Mouse (Mus musculus) left cerebral cortex, postnatal 4 days (tissue): Measurements from ENCODE around the gene Zfp809. TPM values are rescaled to one million over a fixed set of nuclear protein-coding genes. Genes with fewer than 3 reads are reported as not detected.

Experiments
- DNase-seq: peaks from one replicate; pipeline ENCODE4 v3.0.0-alpha.2; 2022
- intact Hi-C: fragments of 180-260 bp; cut with DNase I; formaldehyde crosslinking; loops from one replicate; pipeline ENCODE4 v1.15.1; 2025
- total RNA-seq, 2 experiments: library from RNA; stranded (reverse); gene quantifications; 2 replicates each; pipeline ENCODE4 v1.2.3; 2021

Gene Zfp809
- total RNA-seq, 2 experiments from 2014 or later = 12.8 to 13.7 TPM

DNA sequence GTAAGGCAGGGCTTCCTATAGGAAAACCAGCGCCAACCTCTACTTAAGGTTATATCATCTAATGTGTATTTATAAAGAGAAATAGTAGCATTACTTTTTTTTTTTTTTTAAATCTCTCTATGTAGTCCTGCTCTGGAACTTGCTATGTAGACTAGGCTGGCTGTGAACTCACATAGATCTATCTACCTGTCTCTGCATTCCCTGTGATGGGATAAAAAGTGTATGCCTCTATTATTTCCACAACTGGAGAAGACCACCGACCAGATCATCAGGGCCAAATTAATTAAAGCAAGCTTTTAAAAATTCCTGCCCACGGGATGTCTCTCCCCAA, 34.5 kb downstream of the Zfp809 start:
- intact Hi-C loops = no loop called here

GRCm38 (mm10) chr9:22261594-22261993, 36.1 kb downstream of the Zfp809 start:
- intact Hi-C loops = no loop called here
- DNase-seq = no peak

More for the DNA sequence above, 34.5 kb downstream of the Zfp809 start:
- DNase-seq = no peak

- intact Hi-C loops = no loop called here
- DNase-seq = no peak
Observed at GRCm38 (mm10) chr9:22262611-22263010, 37.1 kb downstream of the Zfp809 start.

GRCm38 (mm10) chr9:22268886-22269285, 43.4 kb downstream of the Zfp809 start:
- intact Hi-C loops = no loop called here
- no peak for DNase-seq

GRCm38 (mm10) chr9:22278733-22279132, 53.2 kb downstream of the Zfp809 start:
- intact Hi-C loops = no loop called here

More at GRCm38 (mm10) chr9:22278733-22279132, 53.2 kb downstream of the Zfp809 start:
- no peak for DNase-seq

Other genes starting within 250 kb of the Zfp809 start
- gene Rgl3, start 236.3 kb upstream of the Zfp809 start, total RNA-seq = 1 to 10 TPM in 1 of 2 experiments, under 1 TPM in 1; 0.90 to 1.4 TPM
- gene Ccdc151, start 223.1 kb upstream of the Zfp809 start, total RNA-seq = 1 to 10 TPM; 6.2 to 6.9 TPM
- 10 to 100 TPM; 89.6 to 95.2 TPM for gene Prkcsh, start 222.9 kb upstream of the Zfp809 start, total RNA-seq
- gene Elavl3, start 173.7 kb upstream of the Zfp809 start, total RNA-seq = 100 to 1,000 TPM; 365 to 366 TPM
- not detected for gene Gm49318, start 154.5 kb upstream of the Zfp809 start, total RNA-seq
- gene Zfp653, start 154.3 kb upstream of the Zfp809 start, total RNA-seq = 10 to 100 TPM; 28.6 to 30.1 TPM
- gene Ecsit, start 140.3 kb upstream of the Zfp809 start, total RNA-seq = 10 to 100 TPM; 43.2 to 44.6 TPM
- under 1 TPM in 1 of 2 experiments, not detected in 1; 0.44 TPM for gene Cnn1, start 126.5 kb upstream of the Zfp809 start, total RNA-seq
- 10 to 100 TPM; 65.7 to 66.6 TPM for gene Elof1, start 108.5 kb upstream of the Zfp809 start, total RNA-seq
- gene Acp5, start 90.0 kb upstream of the Zfp809 start, total RNA-seq = under 1 TPM; 0.26 to 0.38 TPM
- gene Pigyl, start 68.9 kb upstream of the Zfp809 start, total RNA-seq = 10 to 100 TPM; 37.4 to 38.1 TPM
- gene Zfp872, start 37.6 kb upstream of the Zfp809 start, total RNA-seq = under 1 TPM; 0.78 to 0.83 TPM
- 1 to 10 TPM; 5.0 to 6.2 TPM for gene Zfp599, start 34.2 kb downstream of the Zfp809 start, total RNA-seq
- 10 to 100 TPM; 24.3 to 24.6 TPM for gene Zfp810, start 81.9 kb downstream of the Zfp809 start, total RNA-seq
- gene Anln, start 163.5 kb downstream of the Zfp809 start, total RNA-seq = 1 to 10 TPM; 5.3 to 5.5 TPM
- 10 to 100 TPM; 10.1 to 10.3 TPM for gene 9530077C05Rik, start 185.8 kb downstream of the Zfp809 start, total RNA-seq
- gene Gm17545, start 228.6 kb downstream of the Zfp809 start, total RNA-seq = not detected
- gene Rp9, start 244.0 kb downstream of the Zfp809 start, total RNA-seq = 10 to 100 TPM; 55.9 to 58.6 TPM